Mouse (Mus musculus) heart, embryonic 10.5 days (tissue): ENCODE measurements at regions not wholly inside any gene's neighbourhood (a gene's known extent, or its start where the extent isn't known, plus 50 kb on each side); places are given as distances from the start of the nearest gene placed in this dataset.

Experiments used
- DNase-seq: peaks from one replicate; pipeline ENCODE4 v3.0.0-alpha.2; 2017; ENCODE audit warnings: low spot score
- H3K27ac ChIP-seq: fragments of 300-500 bp; sonication (generic); 2 replicates; pipeline ENCODE4 v1.5.1; 2016; ENCODE audit warnings: mild to moderate bottlenecking
- H3K27me3 ChIP-seq: fragments of 300-500 bp; sonication (generic); 2 replicates; pipeline ENCODE4 v1.6.1; 2016; ENCODE audit warnings: mild to moderate bottlenecking; ENCODE audit not compliant: poor library complexity, insufficient read depth, severe bottlenecking
- H3K36me3 ChIP-seq: fragments of 300-500 bp; sonication (generic); 2 replicates; pipeline ENCODE4 v1.6.1; 2016; ENCODE audit warnings: mild to moderate bottlenecking, moderate library complexity
- H3K4me1 ChIP-seq: fragments of 300-500 bp; sonication (generic); 2 replicates; pipeline ENCODE4 v1.6.1; 2016; ENCODE audit warnings: mild to moderate bottlenecking
- H3K4me3 ChIP-seq: fragments of 300-500 bp; sonication (generic); 2 replicates; pipeline ENCODE4 v1.5.1; 2016; ENCODE audit warnings: mild to moderate bottlenecking, moderate library complexity
- H3K9me3 ChIP-seq: fragments of 300-500 bp; sonication (generic); 2 replicates; pipeline ENCODE4 v1.6.1; 2016; ENCODE audit warnings: mild to moderate bottlenecking, moderate library complexity
- WGBS: fragments of 180-500 bp; shearing (Covaris S2); methylation state at CpG from one replicate; pipeline ENCODE4 v1.1.7; 2016; 5-methylcytosine and 5-hydroxymethylcytosine counted together

DNA sequence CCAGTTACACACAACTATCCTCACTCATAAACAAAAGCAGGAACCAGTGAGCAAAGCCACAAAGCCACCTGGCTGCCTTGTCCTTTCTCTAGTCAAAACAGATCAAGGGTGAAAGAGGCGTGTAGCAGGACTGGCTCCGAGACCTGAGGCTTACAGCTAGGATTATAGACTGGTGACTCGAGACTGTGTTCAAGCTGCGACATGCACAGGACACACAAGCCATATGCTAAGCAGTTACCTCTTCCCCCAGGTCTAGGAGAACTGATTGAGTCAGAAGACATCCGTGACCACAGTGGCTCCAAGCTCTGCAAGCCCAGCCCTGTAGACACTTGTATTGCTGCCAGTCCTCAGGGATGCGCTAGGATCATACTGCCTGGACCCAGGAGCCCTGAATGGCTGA is 50.4 kb upstream of the Spred2 start:
- no peak for DNase-seq
- no peaks in the 10 kb centered on the region for H3K36me3 ChIP-seq
- no peak overlapping the region for H3K27ac ChIP-seq
- H3K4me1 ChIP-seq = peaks cover 7% of the 10 kb centered on the region; the same call in 1 of the 2 replicates
- H3K27me3 ChIP-seq = no peaks in the 10 kb centered on the region
- 85% methylated on average over 6 of the region's 6 CpGs for WGBS
- no peaks in the 10 kb centered on the region for H3K9me3 ChIP-seq
- H3K4me3 ChIP-seq = no peak overlapping the region
